Mouse (Mus musculus): ENCODE results near the gene Ttll12. TPM values are rescaled to one million over a fixed set of nuclear protein-coding genes. Genes with fewer than 3 reads are reported as not detected.

The Ttll12 gene
- total RNA-seq, 2 experiments from 2014 or later = 11.7 to 13.8 TPM

DNA sequence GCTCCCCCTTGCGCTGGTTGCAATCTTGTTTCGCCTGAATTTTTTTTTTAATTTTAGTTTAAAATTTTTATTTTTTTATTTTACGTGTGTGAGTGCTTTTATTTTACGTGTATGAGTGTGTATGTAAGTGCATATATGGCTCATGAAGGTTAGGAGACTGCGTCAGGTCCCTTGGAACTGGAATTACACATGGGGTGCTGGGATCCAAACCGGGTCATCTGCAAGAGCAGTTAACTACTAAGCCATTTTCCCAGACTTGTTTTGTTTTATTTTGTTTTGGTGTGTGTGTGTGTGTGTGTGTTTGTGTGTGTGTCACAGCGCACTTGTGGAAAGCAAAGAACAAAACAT is 381 bp upstream of the Ttll12 start:
- intact Hi-C loops (cut with DNase I) = no loop called here
- no peak for DNase-seq (ENCODE audit: low spot score in 2 of 2)

- no peak for DNase-seq (ENCODE audit: low spot score in 2 of 2)
- intact Hi-C loops (cut with DNase I) = no loop called here
Observed at GRCm38 (mm10) chr15:83593702-83594512, 1.1 kb downstream of the Ttll12 start.

GRCm38 (mm10) chr15:83593189-83593585 is 1.8 kb downstream of the Ttll12 start:
- DNase-seq (ENCODE audit: low spot score in 2 of 2) = no peak
- intact Hi-C loops (cut with DNase I) = no loop called here

GRCm38 (mm10) chr15:83592260-83593188 is 2.4 kb downstream of the Ttll12 start:
- DNase-seq (ENCODE audit: low spot score in 2 of 2) = no peak
- intact Hi-C loops (cut with DNase I) = no loop called here

DNA sequence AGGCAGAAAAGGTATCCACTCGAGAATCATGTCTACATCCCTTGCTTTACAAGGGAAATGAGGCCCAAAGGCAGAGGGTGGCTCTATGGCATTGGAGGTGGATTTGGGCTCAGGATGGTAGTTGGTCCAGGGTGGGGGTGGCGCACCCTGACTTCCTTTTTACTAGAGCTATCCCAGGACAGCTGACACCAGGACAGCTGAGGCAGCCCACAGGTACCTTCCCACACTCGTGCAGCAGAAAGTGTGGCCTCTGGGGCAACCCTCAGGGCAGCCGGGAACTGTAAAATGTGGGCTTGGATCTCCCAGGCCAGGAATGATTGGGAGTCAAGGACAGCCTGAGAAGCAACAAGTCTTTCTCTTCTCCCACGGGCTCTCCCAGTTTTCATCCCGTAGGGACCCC is 3.2 kb downstream of the Ttll12 start:
- DNase-seq (ENCODE audit: low spot score in 2 of 2) = no peak
- intact Hi-C loops (cut with DNase I) = no loop called here

GRCm38 (mm10) chr15:83590841-83591240 is 4.1 kb downstream of the Ttll12 start:
- DNase-seq (ENCODE audit: low spot score in 2 of 2) = no peak
- intact Hi-C loops (cut with DNase I) = no loop called here

GRCm38 (mm10) chr15:83584741-83585220 is 10.2 kb downstream of the Ttll12 start:
- DNase-seq (ENCODE audit: low spot score in 2 of 2) = no peak
- intact Hi-C loops (cut with DNase I) = no loop called here

DNA sequence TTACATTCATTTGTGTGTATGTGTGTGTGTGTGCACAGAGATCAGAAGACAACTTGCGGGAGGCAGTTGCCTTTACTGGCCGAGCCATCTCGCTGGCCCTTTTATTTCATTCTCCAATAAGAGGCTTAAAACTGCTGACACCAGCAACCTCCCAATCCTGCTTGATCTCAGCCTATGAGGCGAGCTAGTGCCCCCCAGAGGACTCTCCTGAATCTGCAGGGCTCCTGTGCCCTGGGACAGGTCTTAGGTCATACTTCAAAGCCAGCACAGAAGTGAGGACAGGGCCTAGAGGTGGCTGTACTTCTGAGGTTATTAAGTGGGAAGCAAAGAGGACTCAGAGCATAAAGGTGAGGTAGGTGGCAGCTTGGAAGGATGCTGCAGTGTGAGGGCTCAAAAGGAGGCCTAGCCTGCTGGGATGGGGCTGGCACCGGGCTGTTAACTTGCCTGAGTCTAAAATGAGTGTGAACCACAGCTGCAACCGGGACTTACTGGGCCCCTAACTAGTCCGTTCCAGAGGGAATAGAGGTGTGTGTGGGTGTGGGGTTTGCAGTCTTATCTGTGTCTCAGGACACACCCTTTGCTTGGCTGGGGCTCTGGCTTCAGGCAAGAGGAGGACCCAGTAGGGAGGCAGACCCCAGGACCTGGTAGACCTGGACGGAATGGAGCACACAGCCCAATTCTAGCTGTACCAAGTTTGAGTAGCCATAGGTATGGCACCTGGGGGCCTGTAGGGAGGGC is 11.4 kb downstream of the Ttll12 start:
- DNase-seq (ENCODE audit: low spot score in 2 of 2) = no peak
- intact Hi-C loops (cut with DNase I) = no loop called here

GRCm38 (mm10) chr15:83582931-83583330 is 12.0 kb downstream of the Ttll12 start:
- intact Hi-C loops (cut with DNase I) = no loop called here
- DNase-seq (ENCODE audit: low spot score in 2 of 2) = no peak

DNA sequence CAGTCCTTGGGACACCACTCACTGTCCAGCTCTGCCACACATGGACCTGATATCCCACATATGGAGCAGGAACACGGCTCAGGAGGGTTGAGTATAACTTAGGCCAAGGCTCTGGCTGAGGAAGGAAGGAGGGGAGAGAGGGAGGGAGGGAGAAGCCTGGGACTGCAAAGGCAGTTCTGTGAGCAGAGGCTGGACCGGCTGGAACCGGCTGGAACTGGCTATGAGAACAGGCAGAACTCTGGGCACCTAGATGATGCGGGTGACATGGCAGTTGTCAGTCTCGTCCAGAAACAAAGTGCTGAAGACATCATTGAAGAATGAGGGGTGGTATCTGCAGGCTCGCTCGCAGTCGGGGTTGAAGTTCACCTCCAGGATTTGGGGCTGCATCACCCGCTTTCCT is 18.3 kb downstream of the Ttll12 start:
- intact Hi-C loops (cut with DNase I) = no loop called here

GRCm38 (mm10) chr15:83575543-83575942 is 19.4 kb downstream of the Ttll12 start:
- intact Hi-C loops (cut with DNase I) = no loop called here
- DNase-seq (ENCODE audit: low spot score in 2 of 2) = no peak

More for the DNA sequence above, 18.3 kb downstream of the Ttll12 start:
- no peak for DNase-seq (ENCODE audit: low spot score in 2 of 2)

DNA sequence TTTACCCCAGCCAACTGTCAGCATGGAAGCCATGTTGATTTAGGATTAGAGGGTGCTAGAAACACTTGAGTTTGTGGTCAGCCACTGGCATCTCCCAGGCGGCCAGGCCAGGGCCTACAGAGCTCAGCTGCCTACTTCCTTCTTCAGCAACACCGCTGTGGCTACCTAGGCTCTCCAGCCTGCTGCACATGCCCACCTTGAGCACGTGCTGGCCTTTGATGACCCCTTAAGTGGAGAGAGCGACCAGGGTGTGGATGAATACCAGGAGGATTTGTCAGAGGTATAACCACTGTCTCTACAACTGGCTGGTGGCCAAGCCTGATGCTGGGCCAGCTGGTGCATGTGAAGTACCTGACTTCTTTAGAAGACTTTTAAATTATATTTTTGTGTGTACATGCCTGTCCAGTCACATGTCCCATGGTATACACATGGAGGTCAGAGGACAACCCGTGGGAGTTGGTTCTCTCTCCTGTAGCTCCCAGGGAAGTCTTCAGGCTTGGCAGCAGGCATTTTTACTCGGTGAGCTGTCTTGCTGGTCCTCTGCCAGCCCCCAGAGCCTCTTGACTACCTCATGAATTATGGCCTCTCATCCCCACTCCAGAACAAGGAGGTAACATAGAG is 20.1 kb downstream of the Ttll12 start:
- no peak for DNase-seq (ENCODE audit: low spot score in 2 of 2)
- intact Hi-C loops (cut with DNase I) = no loop called here

GRCm38 (mm10) chr15:83573606-83574005 is 21.4 kb downstream of the Ttll12 start:
- DNase-seq (ENCODE audit: low spot score in 2 of 2) = no peak
- intact Hi-C loops (cut with DNase I) = no loop called here

- intact Hi-C loops (cut with DNase I) = no loop called here
- no peak for DNase-seq (ENCODE audit: low spot score in 2 of 2)
Observed at GRCm38 (mm10) chr15:83572132-83572531, 22.8 kb downstream of the Ttll12 start.

GRCm38 (mm10) chr15:83571636-83572035 is 23.3 kb downstream of the Ttll12 start:
- no peak for DNase-seq (ENCODE audit: low spot score in 2 of 2)
- intact Hi-C loops (cut with DNase I) = no loop called here

DNA sequence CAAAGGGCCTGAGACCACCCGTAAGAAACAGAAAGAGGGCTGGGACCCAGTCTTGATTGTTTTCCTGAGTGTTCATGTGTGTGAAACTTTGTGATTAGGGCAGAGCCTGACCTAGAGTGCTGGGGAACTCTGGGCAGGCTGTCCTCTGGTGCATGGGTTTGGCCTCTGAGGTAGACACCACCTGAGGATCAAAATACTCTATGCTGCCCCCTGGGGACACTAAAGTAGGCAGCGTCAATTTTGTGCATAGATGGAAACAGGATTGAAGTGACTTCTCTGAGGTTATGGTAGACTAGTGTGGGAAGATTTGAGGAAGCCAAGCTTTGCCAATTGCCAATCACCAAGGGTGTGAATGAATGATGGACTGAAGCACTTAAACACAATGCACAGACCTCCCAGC is 24.3 kb downstream of the Ttll12 start:
- no peak for DNase-seq (ENCODE audit: low spot score in 2 of 2)
- intact Hi-C loops (cut with DNase I) = no loop called here

DNA sequence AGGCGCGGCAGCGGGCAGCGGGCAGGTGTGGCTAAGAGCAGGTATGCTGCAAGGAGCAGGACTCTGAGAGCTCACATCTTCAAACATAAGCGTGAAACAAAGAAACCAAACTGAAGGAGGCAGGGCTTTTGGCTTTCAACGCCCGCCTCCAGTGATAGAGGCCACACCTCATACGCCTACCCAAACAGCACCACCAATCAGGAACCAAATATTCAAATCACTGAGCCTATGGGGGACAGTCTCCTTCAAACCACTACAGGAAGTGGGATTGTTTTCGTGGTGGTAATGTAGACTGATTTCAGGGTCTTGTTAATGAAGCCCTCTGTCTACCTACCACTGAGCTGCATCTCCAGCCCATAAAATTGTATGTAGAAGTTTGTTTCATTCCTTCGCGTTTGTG is 25.3 kb downstream of the Ttll12 start:
- DNase-seq (ENCODE audit: low spot score in 2 of 2) = no peak
- intact Hi-C loops (cut with DNase I) = no loop called here

GRCm38 (mm10) chr15:83568544-83568943 is 26.4 kb downstream of the Ttll12 start:
- intact Hi-C loops (cut with DNase I) = no loop called here
- no peak for DNase-seq (ENCODE audit: low spot score in 2 of 2)

- no peak for DNase-seq (ENCODE audit: low spot score in 2 of 2)
- intact Hi-C loops (cut with DNase I) = no loop called here
Observed at GRCm38 (mm10) chr15:83567728-83568127, 27.2 kb downstream of the Ttll12 start.

DNA sequence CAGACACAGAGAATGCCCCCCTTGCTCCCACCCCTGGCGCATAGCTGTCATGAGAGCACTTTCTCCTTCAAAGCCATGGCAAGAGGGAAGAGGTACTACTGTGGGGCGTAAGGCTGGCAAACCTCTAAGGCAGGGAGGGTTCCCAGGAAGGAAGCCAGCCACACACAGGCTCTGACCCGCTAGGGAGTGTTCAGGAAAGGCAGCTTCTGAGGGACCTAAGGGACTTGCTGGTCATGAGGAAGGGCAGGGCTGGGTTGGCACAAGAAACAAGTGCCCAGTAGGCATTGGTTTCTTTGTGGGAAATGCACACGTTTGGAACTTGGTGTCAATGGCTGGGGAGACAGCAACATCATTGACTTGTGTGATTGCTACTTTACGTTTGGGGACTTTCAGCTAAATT is 29.0 kb downstream of the Ttll12 start:
- DNase-seq (ENCODE audit: low spot score in 2 of 2) = no peak
- intact Hi-C loops (cut with DNase I) = no loop called here

Measured in left cerebral cortex, postnatal 36 days (tissue).